Mouse (Mus musculus) liver, embryonic 16.5 days (tissue): ENCODE results near the gene Mark1. TPM values are rescaled to one million over a fixed set of nuclear protein-coding genes. Genes with fewer than 3 reads are reported as not detected.

Experiments used
- ATAC-seq: fragments of 200-750 bp; cut with Nextera tagmentation; 2 replicates; pipeline ENCODE4 v1.8.0; 2017; ENCODE audit warnings: low read depth, mild to moderate bottlenecking, moderate number of reproducible peaks, moderate library complexity
- H3K27ac ChIP-seq: fragments of 300-500 bp; sonication (generic); 2 replicates; pipeline ENCODE4 v1.5.1; 2014; ENCODE audit warnings: mild to moderate bottlenecking, low read length
- H3K27me3 ChIP-seq: fragments of 300-500 bp; sonication (generic); 2 replicates; pipeline ENCODE4 v1.6.1; 2014; ENCODE audit warnings: low read depth, low read length, mixed read lengths; ENCODE audit not compliant: control insufficient read depth, insufficient read depth
- H3K36me3 ChIP-seq: fragments of 300-500 bp; sonication (generic); 2 replicates; pipeline ENCODE4 v1.6.1; 2014; ENCODE audit warnings: mild to moderate bottlenecking; ENCODE audit not compliant: control insufficient read depth, insufficient read depth
- H3K4me1 ChIP-seq: fragments of 300-500 bp; sonication (generic); 2 replicates; pipeline ENCODE4 v1.6.1; 2014; ENCODE audit warnings: low read depth, low read length, mixed read lengths; ENCODE audit not compliant: control insufficient read depth
- H3K4me2 ChIP-seq: fragments of 300-500 bp; sonication (generic); 2 replicates; pipeline ENCODE4 v1.6.1; 2014; ENCODE audit warnings: low read depth, low read length, mixed read lengths
- H3K4me3 ChIP-seq: fragments of 300-500 bp; sonication (generic); 2 replicates; pipeline ENCODE4 v1.5.1; 2014; ENCODE audit warnings: low read depth, mild to moderate bottlenecking, low read length
- H3K9ac ChIP-seq: fragments of 300-500 bp; sonication (generic); 2 replicates; pipeline ENCODE4 v1.6.1; 2014; ENCODE audit warnings: low read depth, low read length
- H3K9me3 ChIP-seq: fragments of 300-500 bp; sonication (generic); replicated peaks from 2 replicates; pipeline ENCODE4 v1.6.1; 2016; ENCODE audit warnings: low read length; ENCODE audit not compliant: control insufficient read depth
- WGBS: fragments of 180-500 bp; shearing (Covaris S2); extraction: QIAGEN DNeasy Blood & Tissue Kit; methylation state at CpG from one replicate; pipeline ENCODE4 v1.1.7; 2014; ENCODE audit not compliant: insufficient replicate concordance; 5-methylcytosine and 5-hydroxymethylcytosine counted together
- polyA plus RNA-seq: library from polyadenylated mRNA; unstranded; fragments of >200 nt; fragmentation: Nextera tagmentation; extraction: Ambion mirVana; gene quantifications from 2 replicates; pipeline ENCODE4 v1.2.1, GENCODE M21; 2015

The Mark1 gene
- polyA plus RNA-seq, 1 experiment from 2014 or later, result 0.22 TPM

- Histone ChIP-seq H3K27me3 (no peaks in the 10 kb centered on the region), H3K27ac (no peak overlapping the region), H3K4me1 (peaks cover 3% of the 10 kb centered on the region; the same call in 1 of the 2 replicates), H3K9me3 (no peaks in the 10 kb centered on the region), H3K36me3 (no peaks in the 10 kb centered on the region), H3K4me3 (no peak overlapping the region), H3K4me2 (no peak overlapping the region), H3K9ac (no peak overlapping the region)
- no peak for ATAC-seq
- 43% methylated on average over 3 of the region's 3 CpGs for WGBS
Observed at GRCm38 (mm10) chr1:184860276-184860675, 139.1 kb downstream of the Mark1 start.

- 64% methylated on average over 1 of the region's 1 CpGs for WGBS
- Histone ChIP-seq H3K9me3 (no peaks in the 10 kb centered on the region), H3K4me2 (no peak overlapping the region), H3K36me3 (no peaks in the 10 kb centered on the region), H3K4me3 (no peak overlapping the region), H3K4me1 (peaks cover 10% of the 10 kb centered on the region), H3K9ac (no peak overlapping the region), H3K27ac (no peak overlapping the region), H3K27me3 (no peaks in the 10 kb centered on the region)
- ATAC-seq, result peak; percentile 42; the same call in 1 of the 2 replicates
Observed at GRCm38 (mm10) chr1:184858253-184858652, 141.1 kb downstream of the Mark1 start.

- Histone ChIP-seq H3K4me2 (no peak overlapping the region), H3K27ac (no peak overlapping the region), H3K4me3 (no peak overlapping the region), H3K4me1 (peaks cover 14% of the 10 kb centered on the region), H3K27me3 (no peaks in the 10 kb centered on the region), H3K36me3 (no peaks in the 10 kb centered on the region), H3K9me3 (no peaks in the 10 kb centered on the region), H3K9ac (no peak overlapping the region)
- no peak for ATAC-seq
- WGBS, result 62% methylated on average over 9 of the region's 9 CpGs
Observed at GRCm38 (mm10) chr1:184857216-184857615, 142.2 kb downstream of the Mark1 start.

GRCm38 (mm10) chr1:184853922-184854321 is 145.4 kb downstream of the Mark1 start:
- Histone ChIP-seq H3K9me3 (no peaks in the 10 kb centered on the region), H3K4me1 (peaks cover 24% of the 10 kb centered on the region), H3K27me3 (no peaks in the 10 kb centered on the region), H3K4me3 (no peak overlapping the region), H3K4me2 (peak overlapping the region; percentile 47; the same call in 1 of the 2 replicates), H3K9ac (no peak overlapping the region; the same call in 1 of the 2 replicates), H3K36me3 (no peaks in the 10 kb centered on the region), H3K27ac (peak overlapping the region; percentile 84)
- no peak for ATAC-seq
- WGBS, result 17% methylated on average over 3 of the region's 3 CpGs

- peak overlapping the region; percentile 17; the same call in 1 of the 2 replicates for H3K4me3 ChIP-seq
- H3K9ac ChIP-seq, result peak overlapping the region; percentile 41
- H3K27me3 ChIP-seq, result no peaks in the 10 kb centered on the region
- no peaks in the 10 kb centered on the region for H3K36me3 ChIP-seq
- H3K4me2 ChIP-seq, result peak overlapping the region; percentile 47
- H3K27ac ChIP-seq, result peak overlapping the region; percentile 84
- WGBS, result under 1% methylated on average over 5 of the region's 5 CpGs
- peaks cover 24% of the 10 kb centered on the region for H3K4me1 ChIP-seq
- H3K9me3 ChIP-seq, result no peaks in the 10 kb centered on the region
- peak; percentile 22; the same call in 1 of the 2 replicates for ATAC-seq
Observed at GRCm38 (mm10) chr1:184853339-184853738, 146.0 kb downstream of the Mark1 start.

GRCm38 (mm10) chr1:184851741-184852618 is 147.4 kb downstream of the Mark1 start:
- Histone ChIP-seq H3K4me3 (peak overlapping the region; percentile 27), H3K4me1 (peaks cover 26% of the 10 kb centered on the region), H3K4me2 (peak overlapping the region; percentile 51), H3K27ac (peak overlapping the region; percentile 84), H3K27me3 (no peaks in the 10 kb centered on the region), H3K36me3 (no peaks in the 10 kb centered on the region), H3K9ac (peak overlapping the region; percentile 39), H3K9me3 (no peaks in the 10 kb centered on the region)
- WGBS, result 8% methylated on average over 31 of the region's 31 CpGs
- ATAC-seq, result peak; percentile 88

- 41% methylated on average over 7 of the region's 7 CpGs for WGBS
- no peak overlapping the region for H3K4me3 ChIP-seq
- H3K9ac ChIP-seq, result no peak overlapping the region
- peaks cover 34% of the 10 kb centered on the region for H3K4me1 ChIP-seq
- peak; percentile 18; the same call in 1 of the 2 replicates for ATAC-seq
- H3K9me3 ChIP-seq, result no peaks in the 10 kb centered on the region
- peak overlapping the region; percentile 66 for H3K27ac ChIP-seq
- H3K36me3 ChIP-seq, result no peaks in the 10 kb centered on the region
- peak overlapping the region; percentile 51; the same call in 1 of the 2 replicates for H3K4me2 ChIP-seq
- H3K27me3 ChIP-seq, result no peaks in the 10 kb centered on the region
Observed at GRCm38 (mm10) chr1:184851166-184851565, 148.2 kb downstream of the Mark1 start.

- no peaks in the 10 kb centered on the region for H3K27me3 ChIP-seq
- H3K4me2 ChIP-seq, result peak overlapping the region; percentile 98
- H3K4me1 ChIP-seq, result peaks cover 49% of the 10 kb centered on the region
- peak overlapping the region; percentile 92 for H3K27ac ChIP-seq
- no peak for ATAC-seq
- no peaks in the 10 kb centered on the region for H3K36me3 ChIP-seq
- 22% methylated on average over 3 of the region's 3 CpGs for WGBS
- H3K9me3 ChIP-seq, result no peaks in the 10 kb centered on the region
- H3K9ac ChIP-seq, result peak overlapping the region; percentile 97
- peak overlapping the region; percentile 96 for H3K4me3 ChIP-seq
Observed at GRCm38 (mm10) chr1:184846973-184847372, 152.4 kb downstream of the Mark1 start.
